Mouse (Mus musculus) myocyte (in vitro differentiated cells): ENCODE data around the gene Fcho2.

Experiments used
- POLR2A ChIP-seq: IDR thresholded peaks from one replicate; pipeline ENCODE4 v1.6.1; 2011; ENCODE audit warnings: low read depth, mild to moderate bottlenecking, control low read depth, moderate library complexity; ENCODE audit not compliant: insufficient read length
- TCF12 ChIP-seq: IDR thresholded peaks from one replicate; pipeline ENCODE4 v1.6.1; 2011; ENCODE audit warnings: mild to moderate bottlenecking, control low read depth; ENCODE audit not compliant: poor library complexity, insufficient read depth, severe bottlenecking

DNA sequence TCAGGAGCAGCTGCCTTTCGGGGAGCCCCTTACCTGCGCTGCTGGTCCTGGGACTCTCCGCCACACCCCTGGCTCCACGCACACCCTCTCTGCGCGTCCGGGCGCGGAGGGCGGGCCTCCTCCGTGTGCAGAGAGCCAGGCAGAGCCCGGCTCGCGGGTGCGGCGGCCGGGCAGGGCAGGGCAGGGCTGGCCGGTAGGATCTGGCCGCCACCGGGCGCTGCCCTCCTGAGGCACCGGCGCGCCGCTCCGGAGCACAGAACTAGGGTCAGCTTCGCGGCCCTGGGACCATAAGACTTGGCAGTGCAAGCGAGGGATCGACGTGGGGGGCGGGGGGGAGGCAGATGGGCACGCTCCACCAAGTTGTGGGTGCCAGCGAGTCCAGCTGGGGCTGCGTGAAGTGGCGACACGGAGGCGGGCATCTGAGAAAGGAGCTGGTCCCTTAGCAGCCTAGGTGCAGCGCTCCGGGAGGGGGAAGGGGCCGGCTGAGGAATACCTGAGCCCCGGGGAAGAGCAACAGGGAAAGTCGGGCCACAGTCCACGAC lies 120.4 kb downstream of the Fcho2 start, which contains the start of gene Tmem171:
- TF ChIP-seq TCF12 = no peak
- no peak for TF ChIP-seq POLR2A
